In genomic region chr5:37336485-37337105, GRCm38 (mm10) we compare ENCODE assay signal across 9 mouse cellular contexts. TPM values are rescaled to one million over a fixed set of nuclear protein-coding genes. Genes with fewer than 3 reads are reported as not detected.
A peak's percentile ranks its signal among the peaks of the same experiment; 100 is the strongest.
DNase-seq lines count a peak whose midpoint lies in the region; ATAC-seq and TF ChIP-seq lines count a peak whose summit lies in the region.
"Had no signal": no experiment of that assay in that cellular context is flagged by ENCODE, and none has a peak within 500 bp of the region (broad histone marks: within the 10 kb centered on the region; RNA-seq: fewer than 3 reads in every experiment).

Gene Evc (minus strand): TSS chr5:37336894.

- POLR2A ChIA-PET in Patski (lab: Charles Lee) = interaction anchor here (0.7 to 3.2 kb wide), 6 partner anchors 9 to 42 kb away, joined by 3 to 21 read pairs (median 4); no protein-coding TSS in a partner anchor

- CTCF ChIA-PET in Patski (lab: Charles Lee) = interaction anchor here (1.0 to 3.9 kb wide), 6 partner anchors 10 to 47 kb away, joined by 3 to 22 read pairs (median 6); no protein-coding TSS in a partner anchor

- in situ Hi-C loops in Patski (cut with MboI; ENCODE audit: low pct_unique_long_range_greater_than_20kb) = loop anchor here (25.0 kb wide), 2 partner anchors 849 to 1201 kb away; partner anchors contain the start of genes Ccdc96 and Tada2b

- H3K27me3 ChIP-seq in Patski = no peaks in the 10 kb centered on the region

- DNase-seq in Patski (ENCODE audit: low read depth, low spot score) = no peak
- DNase-seq in c-Kit-positive CD71-negative TER-119-negative erythroid progenitor cells, embryonic 14.5 days (ENCODE audit: low read depth) = peak; percentile 28
- peak; percentile 80 for DNase-seq in forelimb bud, embryonic 11.5 days (ENCODE audit: low read depth, low spot score)
- DNase-seq in heart, postnatal 4 days = peak; percentile 72
- peak; percentile 57 to 71 for DNase-seq in layer of hippocampus, postnatal 10 days (ENCODE audit: low spot score in 2 of 2)
- DNase-seq in lung, postnatal 25 days (ENCODE audit: low spot score) = peak; percentile 31
- DNase-seq in right cerebral cortex, postnatal 25 days = peak; percentile 18

- ATAC-seq in Patski = peak; percentile 59
- no peak for ATAC-seq in megakaryocyte progenitor cell, adult 5-6 weeks (replicated peaks; ENCODE audit: poor library complexity)

- TF ChIP-seq CTCF in Patski (IDR thresholded peaks at IDR 0.05) = no peak

RNA-seq across cellular contexts. Expression of gene Evc, which starts in this region (rescaled TPM):
- polyA plus RNA-seq in Patski (2021) = 146 TPM
- 1 to 10 TPM; 7.0 to 7.4 TPM for total RNA-seq in heart, postnatal 4 days (2021)
- total RNA-seq in layer of hippocampus, postnatal 10 days (2021) = 1 to 10 TPM; 7.7 to 8.3 TPM
- not detected in 2 replicates for total RNA-seq in megakaryocyte progenitor cell, adult 5-6 weeks (2015)
- not detected in 2 replicates for total RNA-seq in megakaryocyte progenitor cell, adult 5-6 weeks (2017)
- total RNA-seq: common myeloid progenitor, adult 5-6 weeks had no signal

Comparison
In these comparisons a context has a peak if more than half of its experiments do, and no peak if none do; other contexts are left out.
1. RNA of gene Evc (total RNA-seq): 7.7 to 8.3 TPM in layer of hippocampus, postnatal 10 days and 7.0 to 7.4 TPM in heart, postnatal 4 days; not detected in megakaryocyte progenitor cell, adult 5-6 weeks; every median in the first group is over 4 times any median in the second.